Mouse (Mus musculus): ENCODE measurements around the gene Acadl. TPM values are rescaled to one million over a fixed set of nuclear protein-coding genes. Genes with fewer than 3 reads are reported as not detected.
A peak's percentile ranks its signal among the peaks of the same experiment; 100 is the strongest.

Gene Acadl
- polyA plus RNA-seq, 1 experiment from 2014 or later = 58.2 TPM

DNA sequence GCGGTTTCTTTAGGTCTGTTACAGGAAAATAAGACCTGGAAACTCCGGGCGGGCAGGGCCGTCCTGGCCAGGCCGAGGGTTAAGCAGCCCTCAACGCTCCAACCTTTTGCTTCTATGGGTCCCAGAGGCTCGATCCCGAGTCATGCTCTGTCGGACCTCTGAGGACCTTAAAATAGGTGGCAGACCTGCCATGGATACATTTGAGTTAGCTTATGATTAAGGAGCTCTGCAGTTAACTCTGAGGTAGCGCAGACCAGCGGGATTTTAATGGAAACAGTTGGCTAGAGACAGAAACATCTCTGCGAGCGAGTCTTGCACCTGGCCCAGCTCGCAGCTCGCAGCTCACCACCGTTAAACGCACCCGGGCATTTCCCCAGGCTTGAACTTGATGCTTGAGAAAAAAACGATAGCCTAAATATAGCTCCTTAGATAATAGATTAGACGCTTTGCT is 45.2 kb downstream of the Acadl start:
- Histone ChIP-seq H3K4me2 (ENCODE audit: low read depth, low read length) (peak overlapping the region; percentile 66), H3K27me3 (ENCODE audit: control insufficient read depth, insufficient read depth, low read length) (no peaks in the 10 kb centered on the region), H3K9ac (replicated peaks; ENCODE audit: low read length) (peak overlapping the region; percentile 92), H3K4me3 (ENCODE audit: low read depth, low read length) (peak overlapping the region; percentile 79), H3K4me1 (ENCODE audit: control insufficient read depth, insufficient read depth, low read length) (no peaks in the 10 kb centered on the region), H3K36me3 (replicated peaks; ENCODE audit: control insufficient read depth, insufficient read depth, low read depth, low read length) (no peaks in the 10 kb centered on the region), H3K9me3 (replicated peaks; ENCODE audit: control insufficient read depth, low read length) (no peaks in the 10 kb centered on the region), H3K27ac (replicated peaks; ENCODE audit: low read depth, low read length) (no peak overlapping the region)
- ATAC-seq (replicated peaks; ENCODE audit: insufficient number of reproducible peaks, low FRiP score, low TSS enrichment, low read depth) = peak; percentile 63
- no peak for DNase-seq (ENCODE audit: low spot score)
- WGBS = 2% methylated on average over 20 of the region's 20 CpGs

DNA sequence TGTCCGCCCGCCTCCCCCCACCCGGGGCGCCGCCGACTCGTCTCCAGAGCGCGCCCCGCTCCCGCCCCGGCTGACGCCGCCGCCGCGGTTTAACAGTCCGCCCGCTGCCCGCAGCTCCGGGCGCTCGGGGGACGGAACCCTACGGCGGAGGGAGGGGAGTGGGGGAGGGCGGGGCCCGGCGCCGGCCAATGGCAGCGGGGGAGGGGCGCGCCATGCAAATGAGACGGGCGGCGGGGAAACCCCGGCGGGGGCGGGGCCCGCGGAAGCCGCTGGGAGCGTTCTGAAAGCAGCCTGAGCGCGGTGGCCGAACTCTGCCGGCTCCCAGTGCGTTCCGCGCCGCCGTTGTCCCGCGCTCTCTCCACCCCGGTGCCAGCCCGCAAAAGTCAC is 45.6 kb downstream of the Acadl start, which contains the start of gene Kansl1l:
TSS of gene Kansl1l (minus strand) at position 110 of the 387 bp plus-strand sequence.
- H3K4me2 ChIP-seq (ENCODE audit: low read depth, low read length) = peak within 1 kb of the TSS; percentile 66
- peak within 1 kb of the TSS; percentile 94 for H3K27ac ChIP-seq (replicated peaks; ENCODE audit: low read depth, low read length)
- H3K36me3 ChIP-seq (replicated peaks; ENCODE audit: control insufficient read depth, insufficient read depth, low read depth, low read length) = no peaks in the 10 kb centered on the region
- H3K4me1 ChIP-seq (ENCODE audit: control insufficient read depth, insufficient read depth, low read length) = no peaks in the 10 kb centered on the region
- WGBS = 1% methylated on average over 17 of the region's 56 CpGs
- H3K9me3 ChIP-seq (replicated peaks; ENCODE audit: control insufficient read depth, low read length) = no peaks in the 10 kb centered on the region
- ATAC-seq (replicated peaks; ENCODE audit: insufficient number of reproducible peaks, low FRiP score, low TSS enrichment, low read depth) (peak; percentile 91), DNase-seq (ENCODE audit: low spot score) (peak; percentile 95)
- peak within 1 kb of the TSS; percentile 92 for H3K9ac ChIP-seq (replicated peaks; ENCODE audit: low read length)
- H3K4me3 ChIP-seq (ENCODE audit: low read depth, low read length) = peak within 1 kb of the TSS; percentile 79
- H3K27me3 ChIP-seq (ENCODE audit: control insufficient read depth, insufficient read depth, low read length) = no peaks in the 10 kb centered on the region

GRCm38 (mm10) chr1:66816837-66817452 is 46.1 kb downstream of the Acadl start:
- peak; percentile 93 for DNase-seq (ENCODE audit: low spot score)
- H3K4me1 ChIP-seq (ENCODE audit: control insufficient read depth, insufficient read depth, low read length) = no peaks in the 10 kb centered on the region
- no peaks in the 10 kb centered on the region for H3K9me3 ChIP-seq (replicated peaks; ENCODE audit: control insufficient read depth, low read length)
- peak overlapping the region; percentile 94 for H3K27ac ChIP-seq (replicated peaks; ENCODE audit: low read depth, low read length)
- H3K36me3 ChIP-seq (replicated peaks; ENCODE audit: control insufficient read depth, insufficient read depth, low read depth, low read length) = no peaks in the 10 kb centered on the region
- H3K27me3 ChIP-seq (ENCODE audit: control insufficient read depth, insufficient read depth, low read length) = no peaks in the 10 kb centered on the region
- H3K4me3 ChIP-seq (ENCODE audit: low read depth, low read length) = peak overlapping the region; percentile 79
- peak overlapping the region; percentile 57 for H3K4me2 ChIP-seq (ENCODE audit: low read depth, low read length)
- peak overlapping the region; percentile 92 for H3K9ac ChIP-seq (replicated peaks; ENCODE audit: low read length)
- ATAC-seq (replicated peaks; ENCODE audit: insufficient number of reproducible peaks, low FRiP score, low TSS enrichment, low read depth) = peak; percentile 91
- under 1% methylated on average over 29 of the region's 63 CpGs for WGBS

GRCm38 (mm10) chr1:66815941-66816777 is 46.9 kb downstream of the Acadl start:
- H3K4me2 ChIP-seq (ENCODE audit: low read depth, low read length) = peak overlapping the region; percentile 57
- H3K27me3 ChIP-seq (ENCODE audit: control insufficient read depth, insufficient read depth, low read length) = no peaks in the 10 kb centered on the region
- peak overlapping the region; percentile 79 for H3K4me3 ChIP-seq (ENCODE audit: low read depth, low read length)
- no peaks in the 10 kb centered on the region for H3K36me3 ChIP-seq (replicated peaks; ENCODE audit: control insufficient read depth, insufficient read depth, low read depth, low read length)
- peak; percentile 16 for ATAC-seq (replicated peaks; ENCODE audit: insufficient number of reproducible peaks, low FRiP score, low TSS enrichment, low read depth)
- DNase-seq (ENCODE audit: low spot score) = peak; percentile 71
- under 1% methylated on average over 39 of the region's 39 CpGs for WGBS
- peak overlapping the region; percentile 81 for H3K27ac ChIP-seq (replicated peaks; ENCODE audit: low read depth, low read length)
- no peaks in the 10 kb centered on the region for H3K4me1 ChIP-seq (ENCODE audit: control insufficient read depth, insufficient read depth, low read length)
- no peaks in the 10 kb centered on the region for H3K9me3 ChIP-seq (replicated peaks; ENCODE audit: control insufficient read depth, low read length)
- H3K9ac ChIP-seq (replicated peaks; ENCODE audit: low read length) = peak overlapping the region; percentile 65

DNA sequence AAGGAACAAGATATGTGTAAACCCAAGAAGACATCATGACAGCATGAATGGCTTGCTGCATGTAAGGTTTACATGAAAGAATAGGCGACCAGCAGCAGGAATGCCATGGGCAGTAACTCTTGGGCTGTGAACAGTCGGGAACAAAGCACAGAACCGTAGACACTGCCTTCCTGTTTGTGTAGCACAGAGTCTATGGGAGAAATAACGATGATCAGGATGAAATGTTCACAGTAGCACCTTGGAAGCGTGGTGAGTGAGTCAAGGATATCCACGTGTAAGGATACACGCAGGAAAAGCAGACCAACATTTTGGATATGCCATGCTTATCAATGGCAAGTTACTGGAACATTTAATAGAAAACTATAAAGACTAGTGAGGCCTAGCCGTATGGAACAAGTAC is 48.3 kb downstream of the Acadl start:
- H3K4me3 ChIP-seq (ENCODE audit: low read depth, low read length) = no peak overlapping the region
- 69% methylated on average over 8 of the region's 8 CpGs for WGBS

DNA sequence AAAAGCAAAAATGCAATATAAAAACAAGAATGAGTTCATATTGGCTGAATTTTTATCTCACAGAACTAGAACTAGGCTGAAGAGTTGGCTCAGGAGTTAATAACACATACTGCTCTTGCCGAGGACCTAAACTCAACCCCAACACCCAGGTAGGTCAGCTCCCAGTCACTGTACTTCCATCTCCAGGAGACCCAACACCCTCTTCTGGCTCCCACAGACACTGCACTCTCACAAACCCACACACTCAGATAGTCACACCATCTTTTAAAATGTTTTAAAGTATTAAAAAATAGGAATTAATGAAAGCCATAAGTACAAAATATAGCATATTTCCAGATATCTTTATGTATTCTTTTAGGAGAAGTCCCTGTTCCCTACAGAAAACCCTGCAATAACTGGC is 49.9 kb downstream of the Acadl start:
- Histone ChIP-seq H3K9me3 (replicated peaks; ENCODE audit: control insufficient read depth, low read length) (no peaks in the 10 kb centered on the region), H3K36me3 (replicated peaks; ENCODE audit: control insufficient read depth, insufficient read depth, low read depth, low read length) (no peaks in the 10 kb centered on the region), H3K27me3 (ENCODE audit: control insufficient read depth, insufficient read depth, low read length) (no peaks in the 10 kb centered on the region), H3K4me3 (ENCODE audit: low read depth, low read length) (no peak overlapping the region), H3K27ac (replicated peaks; ENCODE audit: low read depth, low read length) (no peak overlapping the region), H3K4me2 (ENCODE audit: low read depth, low read length) (no peak overlapping the region), H3K9ac (replicated peaks; ENCODE audit: low read length) (no peak overlapping the region), H3K4me1 (ENCODE audit: control insufficient read depth, insufficient read depth, low read length) (no peaks in the 10 kb centered on the region)
- 77% methylated on average over 1 of the region's 1 CpGs for WGBS
- ATAC-seq (replicated peaks; ENCODE audit: insufficient number of reproducible peaks, low FRiP score, low TSS enrichment, low read depth) = no peak
- no peak for DNase-seq (ENCODE audit: low spot score)

More for the DNA sequence above, 48.3 kb downstream of the Acadl start:
- no peaks in the 10 kb centered on the region for H3K9me3 ChIP-seq (replicated peaks; ENCODE audit: control insufficient read depth, low read length)
- no peak for DNase-seq (ENCODE audit: low spot score)
- H3K27ac ChIP-seq (replicated peaks; ENCODE audit: low read depth, low read length) = no peak overlapping the region
- H3K27me3 ChIP-seq (ENCODE audit: control insufficient read depth, insufficient read depth, low read length) = no peaks in the 10 kb centered on the region
- no peaks in the 10 kb centered on the region for H3K4me1 ChIP-seq (ENCODE audit: control insufficient read depth, insufficient read depth, low read length)
- H3K4me2 ChIP-seq (ENCODE audit: low read depth, low read length) = no peak overlapping the region
- ATAC-seq (replicated peaks; ENCODE audit: insufficient number of reproducible peaks, low FRiP score, low TSS enrichment, low read depth) = no peak
- H3K9ac ChIP-seq (replicated peaks; ENCODE audit: low read length) = no peak overlapping the region
- no peaks in the 10 kb centered on the region for H3K36me3 ChIP-seq (replicated peaks; ENCODE audit: control insufficient read depth, insufficient read depth, low read depth, low read length)

GRCm38 (mm10) chr1:66806821-66807220 is 56.3 kb downstream of the Acadl start:
- DNase-seq (ENCODE audit: low spot score) (no peak), ATAC-seq (replicated peaks; ENCODE audit: insufficient number of reproducible peaks, low FRiP score, low TSS enrichment, low read depth) (no peak)
- 91% methylated on average over 1 of the region's 1 CpGs for WGBS

DNA sequence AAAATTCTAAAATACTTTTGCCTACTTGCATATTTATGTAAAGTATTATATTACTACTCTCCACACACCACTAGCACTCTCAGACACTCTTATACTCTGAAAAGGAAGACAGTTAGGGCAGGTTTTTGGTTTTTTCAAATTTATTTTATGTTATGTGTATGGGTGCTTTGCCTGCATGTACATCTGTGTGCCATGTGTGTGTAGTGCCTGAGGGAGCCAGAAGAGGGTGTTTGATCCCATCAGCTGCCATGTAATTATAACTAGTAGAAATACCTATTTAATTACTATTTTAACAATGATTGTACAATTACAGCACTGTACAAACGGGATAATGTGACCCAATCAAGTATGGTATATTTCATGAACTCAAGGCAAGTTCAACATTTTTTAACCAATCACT is 57.7 kb downstream of the Acadl start:
- Histone ChIP-seq H3K27ac (replicated peaks; ENCODE audit: low read depth, low read length) (no peak overlapping the region), H3K9me3 (replicated peaks; ENCODE audit: control insufficient read depth, low read length) (no peaks in the 10 kb centered on the region), H3K27me3 (ENCODE audit: control insufficient read depth, insufficient read depth, low read length) (no peaks in the 10 kb centered on the region), H3K4me1 (ENCODE audit: control insufficient read depth, insufficient read depth, low read length) (no peaks in the 10 kb centered on the region), H3K4me2 (ENCODE audit: low read depth, low read length) (no peak overlapping the region), H3K4me3 (ENCODE audit: low read depth, low read length) (no peak overlapping the region), H3K9ac (replicated peaks; ENCODE audit: low read length) (no peak overlapping the region), H3K36me3 (replicated peaks; ENCODE audit: control insufficient read depth, insufficient read depth, low read depth, low read length) (no peaks in the 10 kb centered on the region)
- ATAC-seq (replicated peaks; ENCODE audit: insufficient number of reproducible peaks, low FRiP score, low TSS enrichment, low read depth) = no peak
- WGBS = 67% methylated on average over 1 of the region's 1 CpGs
- DNase-seq (ENCODE audit: low spot score) = no peak

More at GRCm38 (mm10) chr1:66806821-66807220, 56.3 kb downstream of the Acadl start:
- H3K4me2 ChIP-seq (ENCODE audit: low read depth, low read length) = no peak overlapping the region
- no peaks in the 10 kb centered on the region for H3K4me1 ChIP-seq (ENCODE audit: control insufficient read depth, insufficient read depth, low read length)
- H3K4me3 ChIP-seq (ENCODE audit: low read depth, low read length) = no peak overlapping the region
- no peak overlapping the region for H3K27ac ChIP-seq (replicated peaks; ENCODE audit: low read depth, low read length)
- no peaks in the 10 kb centered on the region for H3K9me3 ChIP-seq (replicated peaks; ENCODE audit: control insufficient read depth, low read length)
- H3K27me3 ChIP-seq (ENCODE audit: control insufficient read depth, insufficient read depth, low read length) = no peaks in the 10 kb centered on the region
- H3K36me3 ChIP-seq (replicated peaks; ENCODE audit: control insufficient read depth, insufficient read depth, low read depth, low read length) = no peaks in the 10 kb centered on the region
- no peak overlapping the region for H3K9ac ChIP-seq (replicated peaks; ENCODE audit: low read length)
